Mouse (Mus musculus) heart, postnatal 0 days (tissue): ENCODE results near the gene Il17ra. TPM values are rescaled to one million over a fixed set of nuclear protein-coding genes. Genes with fewer than 3 reads are reported as not detected.

ENCODE experiments used
- ATAC-seq: fragments of 200-750 bp; cut with Nextera tagmentation; 2 replicates; pipeline ENCODE4 v1.8.0; 2017; ENCODE audit warnings: low read depth, moderate number of reproducible peaks, moderate library complexity; ENCODE audit not compliant: insufficient read depth
- DNase-seq: peaks from one replicate; pipeline ENCODE4 v3.0.0-alpha.2; 2016; ENCODE audit warnings: low spot score
- H3K27ac ChIP-seq: fragments of 300-500 bp; sonication (generic); 2 replicates; pipeline ENCODE4 v1.5.1; 2014; ENCODE audit warnings: low read depth, mild to moderate bottlenecking
- H3K27me3 ChIP-seq: fragments of 300-500 bp; sonication (generic); 2 replicates; pipeline ENCODE4 v1.6.1; 2014; ENCODE audit warnings: low read length, mixed read lengths; ENCODE audit not compliant: control insufficient read depth, insufficient read depth
- H3K36me3 ChIP-seq: fragments of 300-500 bp; sonication (generic); replicated peaks from 2 replicates; pipeline ENCODE4 v1.6.1; 2014; ENCODE audit warnings: low read length, mixed read lengths; ENCODE audit not compliant: control insufficient read depth, insufficient read depth
- H3K4me1 ChIP-seq: fragments of 300-500 bp; sonication (generic); 2 replicates; pipeline ENCODE4 v1.6.1; 2014; ENCODE audit warnings: antibody characterized with exemption; ENCODE audit not compliant: control insufficient read depth, insufficient read depth
- H3K4me2 ChIP-seq: fragments of 300-500 bp; sonication (generic); 2 replicates; pipeline ENCODE4 v1.6.1; 2014; ENCODE audit warnings: low read depth, mild to moderate bottlenecking, low read length, moderate library complexity
- H3K4me3 ChIP-seq: fragments of 300-500 bp; sonication (generic); 2 replicates; pipeline ENCODE4 v1.5.1; 2014; ENCODE audit warnings: low read depth, low read length
- H3K9ac ChIP-seq: fragments of 300-500 bp; sonication (generic); replicated peaks from 2 replicates; pipeline ENCODE4 v1.6.1; 2014; ENCODE audit warnings: low read depth, low read length, mixed read lengths
- H3K9me3 ChIP-seq: fragments of 300-500 bp; sonication (generic); replicated peaks from 2 replicates; pipeline ENCODE4 v1.6.1; 2016; ENCODE audit warnings: low read length; ENCODE audit not compliant: control insufficient read depth
- CTCF ChIP-seq: IDR thresholded peaks from 2 replicates; pipeline ENCODE4 v1.5.1; 2016; ENCODE audit warnings: antibody characterized with exemption, control low read depth, low read depth
- EP300 ChIP-seq: IDR thresholded peaks from 2 replicates; pipeline ENCODE4 v1.6.1; 2016; ENCODE audit warnings: antibody characterized with exemption, low read depth
- WGBS: fragments of 180-500 bp; shearing (Covaris S2); extraction: QIAGEN DNeasy Blood & Tissue Kit; methylation state at CpG from one replicate; pipeline ENCODE4 v1.1.7; 2014; 5-methylcytosine and 5-hydroxymethylcytosine counted together
- polyA plus RNA-seq: library from polyadenylated mRNA; unstranded; fragments of >200 nt; fragmentation: Nextera tagmentation; extraction: Ambion mirVana; gene quantifications from 2 replicates; pipeline ENCODE4 v1.2.1, GENCODE M21; 2015
- total RNA-seq: library from RNA; depleted of rRNA; stranded (reverse); fragments of >200 nt; gene quantifications from 2 replicates; pipeline ENCODE4 v1.2.3, GENCODE M21; 2014; ENCODE audit warnings: low replicate concordance; rRNA removed

Il17ra gene
- total and polyA plus RNA-seq, 2 experiments from 2014 or later = 1.4 to 3.5 TPM

DNA sequence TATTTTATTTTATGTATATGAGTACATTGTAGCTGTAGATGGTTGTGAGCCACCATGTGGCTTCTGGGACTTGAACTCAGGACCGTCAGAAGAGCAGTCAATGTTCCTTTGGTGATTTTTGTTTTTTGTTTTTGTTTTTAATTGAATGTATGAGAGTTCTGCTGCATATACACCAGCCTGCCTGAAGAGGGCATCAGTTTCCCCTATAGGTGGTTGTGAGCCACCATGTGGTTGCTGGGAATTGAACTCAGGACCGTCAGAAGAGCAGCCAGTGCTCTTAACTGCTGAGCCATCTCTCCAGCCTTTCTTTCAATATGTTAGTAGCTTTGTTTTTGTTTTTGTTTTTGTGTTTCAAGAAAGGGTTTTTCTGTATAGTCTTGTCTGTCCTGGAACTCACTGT is 73.3 kb downstream of the Il17ra start:
- Histone ChIP-seq H3K36me3 (no peaks in the 10 kb centered on the region), H3K9ac (no peak overlapping the region), H3K27ac (no peak overlapping the region), H3K4me1 (peaks cover 16% of the 10 kb centered on the region), H3K9me3 (no peaks in the 10 kb centered on the region), H3K27me3 (no peaks in the 10 kb centered on the region), H3K4me2 (no peak overlapping the region), H3K4me3 (no peak overlapping the region)
- no peak for ATAC-seq
- 82% methylated on average over 2 of the region's 2 CpGs for WGBS
- TF ChIP-seq EP300 (no peak), CTCF (no peak)
- DNase-seq = no peak

Other genes starting within 250 kb of the Il17ra start
- not detected in 2 replicates for gene D330020A13Rik, start 168.9 kb upstream of the Il17ra start, total RNA-seq
- not detected in 2 replicates for gene D330020A13Rik, start 168.9 kb upstream of the Il17ra start, polyA plus RNA-seq
- 0.89 TPM in 1 of 2 replicates, not detected in the other for gene B4galnt3, start 168.7 kb upstream of the Il17ra start, total RNA-seq
- 0.08 and 0.10 TPM in 2 replicates for gene B4galnt3, start 168.7 kb upstream of the Il17ra start, polyA plus RNA-seq
- gene Kdm5a, start 99.1 kb upstream of the Il17ra start, total RNA-seq = 16.3 and 34.6 TPM in 2 replicates
- gene Kdm5a, start 99.1 kb upstream of the Il17ra start, polyA plus RNA-seq = 21.5 and 22.6 TPM in 2 replicates
- gene Ccdc77, start 98.9 kb upstream of the Il17ra start, total RNA-seq = 4.8 and 10.4 TPM in 2 replicates
- 13.4 and 15.0 TPM in 2 replicates for gene Ccdc77, start 98.9 kb upstream of the Il17ra start, polyA plus RNA-seq
- not detected in 2 replicates for gene Tmem121b, start 30.6 kb downstream of the Il17ra start, total RNA-seq
- gene Tmem121b, start 30.6 kb downstream of the Il17ra start, polyA plus RNA-seq = not detected in 2 replicates
- 25.7 and 26.6 TPM in 2 replicates for gene Hdhd5, start 68.1 kb downstream of the Il17ra start, total RNA-seq
- gene Hdhd5, start 68.1 kb downstream of the Il17ra start, polyA plus RNA-seq = 10.9 and 11.3 TPM in 2 replicates
- gene Cecr2, start 203.1 kb downstream of the Il17ra start, total RNA-seq = 3.6 and 5.8 TPM in 2 replicates
- 0.87 and 1.1 TPM in 2 replicates for gene Cecr2, start 203.1 kb downstream of the Il17ra start, polyA plus RNA-seq